Mouse (Mus musculus) embryonic fibroblast, embryonic 13.5 days (primary cell): ENCODE data around the gene Lsm6.

Experiments
- CTCF ChIP-seq: IDR thresholded peaks from 2 replicates; pipeline ENCODE4 v1.5.1; 2011; ENCODE audit warnings: mild to moderate bottlenecking, control low read depth, low read length, moderate library complexity, borderline replicate concordance; ENCODE audit not compliant: insufficient read depth
- POLR2A ChIP-seq: IDR thresholded peaks from 2 replicates; pipeline ENCODE4 v1.6.1; 2011; ENCODE audit warnings: low read depth, mild to moderate bottlenecking, control low read depth, low read length, moderate library complexity

DNA sequence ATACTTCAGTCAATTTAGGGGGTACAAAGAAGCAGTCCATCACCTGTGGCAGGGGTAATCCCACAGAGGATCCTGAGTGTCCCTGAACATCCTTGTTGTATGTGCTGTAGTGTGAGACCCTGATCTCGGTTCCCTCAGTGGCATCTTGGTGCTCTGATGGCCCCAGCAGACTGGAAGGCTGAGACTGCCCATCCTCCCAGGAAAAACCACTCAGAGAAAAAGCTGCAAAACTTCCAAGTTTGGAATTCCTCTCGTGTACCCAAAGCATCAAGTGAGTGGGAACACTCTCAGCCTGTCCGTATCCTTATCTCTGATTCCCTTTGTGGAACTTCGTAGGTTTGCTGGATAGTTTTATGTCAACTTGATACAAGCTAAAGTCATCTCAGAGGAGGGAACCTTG is 31.3 kb upstream of the Lsm6 start:
- TF ChIP-seq CTCF (no peak), POLR2A (no peak)
